Mouse (Mus musculus): ENCODE measurements around the gene Golph3.

Gene Golph3

DNA sequence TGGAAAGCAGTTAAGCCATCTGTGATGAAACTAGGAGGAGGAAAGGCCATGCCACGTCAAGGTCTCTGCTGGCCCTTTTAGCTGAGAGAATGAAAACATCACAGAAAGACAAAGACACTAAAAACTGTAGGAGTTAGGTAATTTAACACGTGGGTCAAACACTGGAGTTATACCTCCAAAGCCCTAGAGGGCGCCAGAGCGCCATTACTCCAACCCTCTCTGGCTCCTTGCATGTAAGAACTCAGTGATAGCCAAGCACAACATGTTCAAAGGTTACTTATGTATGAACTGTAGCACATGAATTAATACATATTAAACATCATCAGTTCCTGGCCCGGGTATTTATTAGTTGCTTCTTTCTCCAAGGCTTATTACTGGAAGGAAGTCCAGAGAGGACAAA, 59.3 kb downstream of the Golph3 start:
- DNase-seq (ENCODE audit: low spot score) = peak; percentile 46

DNA sequence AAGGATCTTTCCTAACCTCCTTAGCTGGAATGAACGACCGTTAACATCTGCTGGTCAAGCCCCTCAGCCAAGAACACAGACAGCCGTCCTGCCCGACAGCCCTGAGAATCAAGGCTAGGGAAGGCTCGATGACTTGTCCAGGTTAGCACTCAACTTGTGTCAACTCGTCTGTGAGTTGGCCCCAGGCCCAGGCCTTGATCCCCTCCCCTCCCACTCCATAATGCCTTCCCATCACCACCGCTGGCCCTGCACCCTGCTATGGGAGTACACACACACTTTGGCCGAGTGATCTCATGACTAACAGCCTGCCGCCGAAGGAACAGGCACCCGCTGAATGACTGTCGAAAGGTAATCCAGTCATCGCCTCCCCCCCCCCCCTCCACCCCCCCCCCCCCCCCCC, 63.4 kb downstream of the Golph3 start:
- DNase-seq (ENCODE audit: low spot score) = no peak

DNA sequence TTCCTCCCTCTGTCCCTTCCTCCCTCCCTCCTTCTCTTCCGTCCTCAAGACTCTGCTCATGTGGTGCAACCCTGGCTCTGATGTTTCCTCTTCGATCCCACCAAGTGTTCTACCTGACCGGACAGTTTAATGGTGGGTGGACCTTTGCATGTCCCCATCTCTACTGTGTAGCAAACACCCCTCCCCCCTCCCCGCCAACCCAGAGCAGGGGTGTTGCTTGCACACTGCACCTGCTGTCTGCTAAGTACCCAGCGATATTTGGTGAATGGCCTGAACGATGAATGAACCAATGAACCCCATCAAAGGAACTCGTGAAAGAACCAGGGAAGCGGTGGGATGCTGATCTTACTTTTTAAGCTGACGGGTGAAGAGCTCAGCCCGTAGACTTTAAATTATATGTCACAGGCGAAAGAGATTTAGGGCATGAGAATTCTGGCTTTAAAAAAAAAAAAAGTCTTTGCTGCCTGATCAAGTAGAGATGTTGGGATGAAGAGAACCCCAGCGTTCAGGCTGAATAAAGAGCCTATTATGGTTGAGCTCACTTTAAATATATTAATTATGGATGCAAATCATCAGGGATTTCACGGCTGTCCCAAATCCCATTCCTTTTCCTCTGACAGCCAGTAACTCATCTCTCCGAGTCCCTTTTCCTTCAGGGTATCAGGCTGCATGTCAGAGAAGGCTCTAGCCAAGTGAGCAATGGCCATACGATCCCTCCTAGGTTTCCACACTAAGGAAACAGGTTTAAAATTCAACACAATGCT, 67.7 kb downstream of the Golph3 start:
- DNase-seq (ENCODE audit: low spot score) = no peak

DNA sequence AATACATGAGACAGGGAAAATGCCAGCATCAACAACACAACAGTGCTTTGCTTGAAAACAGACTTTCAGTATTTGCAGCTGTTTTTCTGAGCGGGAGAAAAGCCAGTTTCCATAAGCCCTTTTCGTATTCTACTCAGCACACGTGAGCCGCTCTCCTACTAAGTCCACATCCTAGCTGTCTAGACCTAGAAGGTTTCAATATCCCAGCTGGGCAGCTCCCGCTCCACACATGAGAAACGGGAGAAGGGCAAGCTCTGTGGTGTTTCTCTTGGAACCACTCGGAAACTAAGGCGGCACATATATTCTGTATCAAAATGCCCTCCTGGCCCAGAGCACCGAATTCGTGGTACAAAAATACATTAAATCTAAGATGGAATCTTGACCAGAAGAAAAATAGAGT, 73.5 kb downstream of the Golph3 start:
- DNase-seq (ENCODE audit: low spot score) = no peak

DNA sequence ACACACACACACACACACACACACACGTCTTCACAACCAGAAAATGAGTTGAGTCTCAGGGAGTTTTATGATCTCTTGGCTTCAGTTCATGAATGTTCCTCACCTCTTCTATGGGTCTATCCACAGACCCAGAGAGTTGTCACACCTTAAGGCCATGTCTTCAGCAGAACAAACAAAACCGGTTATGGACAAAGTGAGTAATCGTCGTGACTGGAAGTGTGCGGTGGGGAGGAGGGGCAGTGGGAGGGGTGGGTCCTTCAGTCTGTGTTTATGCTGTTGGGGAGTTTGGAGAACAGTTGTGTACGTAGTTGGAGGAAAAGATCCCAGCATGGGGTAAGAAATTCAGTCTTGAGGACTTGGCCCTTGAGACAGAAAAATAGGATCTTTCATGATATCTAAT, 75.8 kb downstream of the Golph3 start:
- no peak for DNase-seq (ENCODE audit: low spot score)
